Mouse (Mus musculus) embryonic facial prominence, embryonic 14.5 days (tissue): Measurements from ENCODE around the gene Scyl1. TPM values are rescaled to one million over a fixed set of nuclear protein-coding genes. Genes with fewer than 3 reads are reported as not detected.
A peak's percentile ranks its signal among the peaks of the same experiment; 100 is the strongest.

Source experiments
- ATAC-seq: fragments of 200-750 bp; cut with Nextera tagmentation; 2 replicates; pipeline ENCODE4 v1.8.0; 2017; ENCODE audit warnings: low read depth, moderate number of reproducible peaks, moderate TSS enrichment
- DNase-seq: peaks from one replicate; pipeline ENCODE4 v3.0.0-alpha.2; 2015; ENCODE audit warnings: low spot score
- H3K27ac ChIP-seq: fragments of 300-500 bp; sonication (generic); replicated peaks from 2 replicates; pipeline ENCODE4 v1.5.1; 2014; ENCODE audit warnings: low read depth, mild to moderate bottlenecking, low read length, moderate library complexity
- H3K27me3 ChIP-seq: fragments of 300-500 bp; sonication (generic); replicated peaks from 2 replicates; pipeline ENCODE4 v1.6.1; 2014; ENCODE audit warnings: low read length; ENCODE audit not compliant: control insufficient read depth, insufficient read depth
- H3K36me3 ChIP-seq: fragments of 300-500 bp; sonication (generic); 2 replicates; pipeline ENCODE4 v1.6.1; 2014; ENCODE audit warnings: low read length, mixed read lengths; ENCODE audit not compliant: control insufficient read depth, insufficient read depth
- H3K4me1 ChIP-seq: fragments of 300-500 bp; sonication (generic); 2 replicates; pipeline ENCODE4 v1.6.1; 2014; ENCODE audit warnings: antibody characterized with exemption, low read length; ENCODE audit not compliant: control insufficient read depth, insufficient read depth
- H3K4me2 ChIP-seq: fragments of 300-500 bp; sonication (generic); 2 replicates; pipeline ENCODE4 v1.6.1; 2014; ENCODE audit warnings: low read depth, mild to moderate bottlenecking, low read length, moderate library complexity, mixed read lengths
- H3K4me3 ChIP-seq: fragments of 300-500 bp; sonication (generic); 2 replicates; pipeline ENCODE4 v1.5.1; 2014; ENCODE audit warnings: low read depth, mild to moderate bottlenecking, low read length
- H3K9ac ChIP-seq: fragments of 300-500 bp; sonication (generic); 2 replicates; pipeline ENCODE4 v1.6.1; 2014; ENCODE audit warnings: low read depth, mild to moderate bottlenecking, low read length, moderate library complexity, mixed read lengths
- H3K9me3 ChIP-seq: fragments of 300-500 bp; sonication (generic); 2 replicates; pipeline ENCODE4 v1.6.1; 2016; ENCODE audit warnings: low read length; ENCODE audit not compliant: control insufficient read depth
- WGBS: fragments of 180-500 bp; shearing (Covaris S2); extraction: QIAGEN DNeasy Blood & Tissue Kit; methylation state at CpG from one replicate; pipeline ENCODE4 v1.1.7; 2014; 5-methylcytosine and 5-hydroxymethylcytosine counted together
- polyA plus RNA-seq: library from polyadenylated mRNA; unstranded; fragments of >200 nt; fragmentation: Nextera tagmentation; extraction: Ambion mirVana; gene quantifications from 2 replicates; pipeline ENCODE4 v1.2.1, GENCODE M21; 2014

Scyl1 gene
- polyA plus RNA-seq, 1 experiment from 2014 or later, result 79.8 TPM

DNA sequence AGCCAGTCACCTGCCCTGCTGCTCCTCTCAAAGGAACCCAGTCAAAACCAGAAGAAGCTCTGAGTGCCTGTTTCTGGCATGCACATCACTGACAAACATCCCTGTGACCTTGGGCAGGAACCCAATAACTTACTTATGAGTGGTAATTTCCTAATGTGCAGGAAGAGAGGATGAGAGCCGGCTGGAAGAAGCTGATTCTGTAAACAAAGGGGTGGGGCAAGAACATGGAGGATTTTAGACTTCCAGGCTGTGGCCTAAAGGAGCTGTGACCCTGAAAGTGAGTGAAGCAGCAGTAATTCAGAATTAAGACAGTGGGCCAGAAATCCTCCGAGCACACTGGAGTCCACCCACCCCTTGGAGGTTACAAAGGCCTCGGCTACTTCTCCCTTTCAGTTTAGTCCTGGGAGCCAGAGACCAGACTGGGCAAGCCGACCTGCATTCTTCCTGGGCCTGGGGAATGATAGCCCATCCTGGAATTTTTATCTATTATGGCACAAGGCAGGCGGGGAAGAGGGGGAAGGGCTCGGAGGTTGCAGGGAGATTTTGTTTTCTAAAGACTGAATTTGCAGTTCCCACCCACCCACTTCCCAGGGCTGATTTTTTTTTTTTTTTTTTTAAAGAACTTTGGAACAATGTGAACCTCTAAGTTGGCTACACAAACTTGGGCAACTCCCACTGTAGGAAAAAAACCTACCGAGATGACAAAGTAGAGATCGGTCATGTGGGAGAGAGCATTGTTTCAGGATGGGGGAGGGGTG lies 35.0 kb upstream of the Scyl1 start:
- H3K9me3 ChIP-seq, result no peaks in the 10 kb centered on the region
- no peaks in the 10 kb centered on the region for H3K27me3 ChIP-seq
- no peaks in the 10 kb centered on the region for H3K36me3 ChIP-seq
- H3K4me3 ChIP-seq, result no peak overlapping the region
- ATAC-seq, result no peak
- H3K4me1 ChIP-seq, result peaks cover 47% of the 10 kb centered on the region
- WGBS, result 10% methylated on average over 8 of the region's 8 CpGs
- H3K27ac ChIP-seq, result peak overlapping the region; percentile 87
- DNase-seq, result no peak
- peak overlapping the region; percentile 24 for H3K4me2 ChIP-seq
- peak overlapping the region; percentile 46 for H3K9ac ChIP-seq

DNA sequence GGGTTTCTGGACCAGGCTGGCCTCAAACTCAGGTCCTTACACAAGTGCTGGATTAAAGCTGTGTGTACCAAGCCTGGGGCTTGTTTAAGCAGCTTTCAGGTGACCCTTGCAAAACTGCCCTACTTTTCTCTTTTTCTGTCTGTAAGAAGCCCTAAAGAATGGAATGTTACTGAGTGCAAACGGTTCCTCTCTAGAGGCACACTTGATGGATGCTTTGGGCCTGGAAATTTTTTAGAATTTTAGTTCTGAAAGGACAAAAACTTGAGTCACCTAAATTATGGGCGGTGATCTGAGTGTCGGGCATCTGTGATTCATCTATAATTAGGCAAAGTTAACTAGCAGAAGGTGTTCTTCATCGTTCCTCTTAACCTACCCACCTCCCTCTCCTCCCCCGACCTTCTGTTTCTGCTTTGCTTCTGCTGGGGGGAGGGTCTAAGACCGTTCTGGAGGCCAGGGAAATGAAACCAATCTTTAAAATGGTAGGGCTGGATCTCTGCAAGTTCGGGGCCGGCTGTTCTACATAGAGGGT lies 33.2 kb upstream of the Scyl1 start:
- no peaks in the 10 kb centered on the region for H3K27me3 ChIP-seq
- peak overlapping the region; percentile 100 for H3K27ac ChIP-seq
- 13% methylated on average over 8 of the region's 8 CpGs for WGBS
- peak overlapping the region; percentile 73 for H3K9ac ChIP-seq
- peaks cover 16% of the 10 kb centered on the region; the same call in 1 of the 2 replicates for H3K36me3 ChIP-seq
- H3K4me1 ChIP-seq, result peaks cover 29% of the 10 kb centered on the region
- ATAC-seq, result no peak
- H3K4me2 ChIP-seq, result peak overlapping the region; percentile 84
- no peak for DNase-seq
- H3K4me3 ChIP-seq, result no peak overlapping the region
- H3K9me3 ChIP-seq, result no peaks in the 10 kb centered on the region

DNA sequence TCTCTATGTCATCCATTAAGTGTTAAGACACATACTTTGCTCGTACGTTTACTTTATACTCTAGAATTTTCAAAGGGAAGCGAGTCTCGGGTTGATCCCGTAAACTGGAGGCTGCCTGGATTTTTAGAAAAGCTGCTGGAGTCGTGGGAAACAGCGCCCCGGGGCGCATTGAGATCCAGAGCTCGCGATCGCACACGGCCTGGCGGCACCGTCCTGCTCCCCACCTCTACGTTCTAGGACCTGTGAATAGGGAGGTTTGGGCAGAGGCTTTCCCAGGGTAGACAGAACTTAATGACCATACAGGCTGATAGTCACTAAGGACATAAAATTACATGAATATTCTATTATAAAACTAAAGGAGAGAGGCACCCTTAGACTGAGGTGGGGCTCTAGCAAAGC lies 32.7 kb upstream of the Scyl1 start:
- Histone ChIP-seq H3K36me3 (peaks cover 20% of the 10 kb centered on the region), H3K9ac (peak overlapping the region; percentile 73), H3K27me3 (no peaks in the 10 kb centered on the region), H3K4me1 (peaks cover 27% of the 10 kb centered on the region), H3K4me2 (peak overlapping the region; percentile 84), H3K4me3 (peak overlapping the region; percentile 90), H3K9me3 (no peaks in the 10 kb centered on the region), H3K27ac (peak overlapping the region; percentile 100)
- no peak for ATAC-seq
- under 1% methylated on average over 16 of the region's 16 CpGs for WGBS
- DNase-seq, result peak; percentile 71

GRCm38 (mm10) chr19:5803041-5803880 lies 32.0 kb upstream of the Scyl1 start:
- peaks cover 27% of the 10 kb centered on the region for H3K4me1 ChIP-seq
- under 1% methylated on average over 38 of the region's 67 CpGs for WGBS
- peak overlapping the region; percentile 100 for H3K27ac ChIP-seq
- peak overlapping the region; percentile 84 for H3K4me2 ChIP-seq
- peaks cover 26% of the 10 kb centered on the region for H3K36me3 ChIP-seq
- peak overlapping the region; percentile 99 for H3K9ac ChIP-seq
- ATAC-seq (peak; percentile 95), DNase-seq (peak; percentile 99)
- H3K9me3 ChIP-seq, result no peaks in the 10 kb centered on the region
- H3K4me3 ChIP-seq, result peak overlapping the region; percentile 90
- no peaks in the 10 kb centered on the region for H3K27me3 ChIP-seq

GRCm38 (mm10) chr19:5802787-5803040 lies 31.5 kb upstream of the Scyl1 start:
- WGBS, result 0% methylated on average over 4 of the region's 4 CpGs
- Histone ChIP-seq H3K4me3 (peak overlapping the region; percentile 90), H3K36me3 (peaks cover 30% of the 10 kb centered on the region), H3K9me3 (no peaks in the 10 kb centered on the region), H3K27ac (peak overlapping the region; percentile 100), H3K9ac (peak overlapping the region; percentile 99), H3K27me3 (no peaks in the 10 kb centered on the region), H3K4me1 (peaks cover 27% of the 10 kb centered on the region), H3K4me2 (peak overlapping the region; percentile 84)
- ATAC-seq (no peak), DNase-seq (no peak)

GRCm38 (mm10) chr19:5802011-5802786 lies 31.0 kb upstream of the Scyl1 start:
- H3K4me2 ChIP-seq, result peak overlapping the region; percentile 84
- ATAC-seq (peak; percentile 60; the same call in 1 of the 2 replicates), DNase-seq (peak; percentile 96)
- no peaks in the 10 kb centered on the region for H3K9me3 ChIP-seq
- under 1% methylated on average over 25 of the region's 25 CpGs for WGBS
- peaks cover 27% of the 10 kb centered on the region for H3K4me1 ChIP-seq
- peak overlapping the region; percentile 99 for H3K9ac ChIP-seq
- H3K27ac ChIP-seq, result peak overlapping the region; percentile 100
- H3K27me3 ChIP-seq, result no peaks in the 10 kb centered on the region
- peak overlapping the region; percentile 90 for H3K4me3 ChIP-seq
- H3K36me3 ChIP-seq, result peaks cover 35% of the 10 kb centered on the region

DNA sequence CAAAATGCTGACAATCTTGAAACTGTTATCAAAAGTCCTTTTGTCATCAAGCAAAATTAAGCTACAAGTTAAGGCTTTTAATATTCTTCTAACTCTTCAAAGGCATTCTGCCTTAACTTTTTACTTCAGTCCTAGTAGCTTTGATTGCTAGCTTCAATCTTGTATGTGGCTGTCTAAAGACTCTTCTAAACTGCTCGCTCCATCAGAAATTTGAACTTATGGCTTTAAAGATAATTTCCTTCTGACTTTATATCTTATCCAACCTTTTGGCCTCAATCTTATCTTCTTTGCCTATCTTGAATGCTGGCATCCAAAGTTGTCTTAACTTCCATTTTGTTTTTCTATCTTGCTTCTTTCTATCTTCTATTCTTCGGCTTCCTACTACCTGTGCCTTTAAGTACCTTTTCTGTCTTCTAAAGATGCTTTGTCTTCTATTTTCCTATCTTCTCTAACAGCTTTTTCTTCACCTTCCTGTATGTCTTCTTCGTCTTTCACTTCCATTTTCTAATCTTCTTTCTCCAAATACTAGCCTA lies 30.3 kb upstream of the Scyl1 start:
- Histone ChIP-seq H3K4me1 (peaks cover 27% of the 10 kb centered on the region), H3K9me3 (no peaks in the 10 kb centered on the region), H3K4me2 (peak overlapping the region; percentile 84), H3K4me3 (peak overlapping the region; percentile 90), H3K9ac (peak overlapping the region; percentile 99), H3K27ac (peak overlapping the region; percentile 100), H3K27me3 (no peaks in the 10 kb centered on the region), H3K36me3 (peaks cover 42% of the 10 kb centered on the region)
- DNase-seq (no peak), ATAC-seq (no peak)
- 1% methylated on average over 3 of the region's 3 CpGs for WGBS
